Mouse (Mus musculus): Measurements from ENCODE around the gene Wfdc15b.
"Not testable (repeated sequence)": the region's sequence is repeated elsewhere in the genome, so short reads cannot be mapped to it uniquely, and the experiment has no call there.

Gene Wfdc15b

GRCm38 (mm10) chr2:164221522-164221921 lies at the start of gene Wfdc15b:
Wfdc15b (minus strand) TSS chr2:164221660.
- no peak for DNase-seq (ENCODE audit: low read depth, low spot score)

- DNase-seq (ENCODE audit: low read depth, low spot score), result not testable (repeated sequence)
Observed at GRCm38 (mm10) chr2:164256540-164256939, 35.1 kb upstream of the Wfdc15b start, which contains the start of gene Svs3b. Svs3b (minus strand) TSS chr2:164256640.

GRCm38 (mm10) chr2:164238366-164238765 lies 16.9 kb upstream of the Wfdc15b start, which contains the start of gene Svs2:
Svs2 (minus strand) TSS chr2:164238466.
- no peak for DNase-seq (ENCODE audit: low read depth, low spot score)

GRCm38 (mm10) chr2:164232671-164233070 lies 11.2 kb upstream of the Wfdc15b start:
- DNase-seq (ENCODE audit: low read depth, low spot score), result no peak

GRCm38 (mm10) chr2:164228361-164229070 lies 7.1 kb upstream of the Wfdc15b start:
- no peak for DNase-seq (ENCODE audit: low read depth, low spot score)

GRCm38 (mm10) chr2:164219295-164219694 lies 2.2 kb downstream of the Wfdc15b start:
- no peak for DNase-seq (ENCODE audit: low read depth, low spot score)

- peak; percentile 75 for DNase-seq (ENCODE audit: low read depth, low spot score)
Observed at GRCm38 (mm10) chr2:164212711-164213110, 8.7 kb downstream of the Wfdc15b start.

- no peak for DNase-seq (ENCODE audit: low read depth, low spot score)
Observed at GRCm38 (mm10) chr2:164210892-164211291, 10.6 kb downstream of the Wfdc15b start.

- peak; percentile 95 for DNase-seq (ENCODE audit: low read depth, low spot score)
Observed at GRCm38 (mm10) chr2:164206676-164207075, 14.8 kb downstream of the Wfdc15b start.

GRCm38 (mm10) chr2:164206011-164206410 lies 15.4 kb downstream of the Wfdc15b start:
- not testable (repeated sequence) for DNase-seq (ENCODE audit: low read depth, low spot score)

- no peak for DNase-seq (ENCODE audit: low read depth, low spot score)
Observed at GRCm38 (mm10) chr2:164199626-164200327, 21.7 kb downstream of the Wfdc15b start, which contains the start of gene Wfdc15a. Wfdc15a (minus strand) TSS chr2:164200130.

GRCm38 (mm10) chr2:164196700-164196990 lies 24.8 kb downstream of the Wfdc15b start:
- no peak for DNase-seq (ENCODE audit: low read depth, low spot score)

- DNase-seq (ENCODE audit: low read depth, low spot score), result no peak
Observed at GRCm38 (mm10) chr2:164195971-164196699, 25.3 kb downstream of the Wfdc15b start.

GRCm38 (mm10) chr2:164194959-164195630 lies 26.4 kb downstream of the Wfdc15b start:
- DNase-seq (ENCODE audit: low read depth, low spot score), result no peak

GRCm38 (mm10) chr2:164192279-164192678 lies 29.2 kb downstream of the Wfdc15b start:
- DNase-seq (ENCODE audit: low read depth, low spot score), result no peak

- DNase-seq (ENCODE audit: low read depth, low spot score), result no peak
Observed at GRCm38 (mm10) chr2:164190576-164190975, 30.9 kb downstream of the Wfdc15b start, which contains the start of gene Wfdc12. Wfdc12 (minus strand) TSS chr2:164190608.

GRCm38 (mm10) chr2:164188722-164189121 lies 32.7 kb downstream of the Wfdc15b start:
- no peak for DNase-seq (ENCODE audit: low read depth, low spot score)

GRCm38 (mm10) chr2:164184145-164184719 lies 37.2 kb downstream of the Wfdc15b start:
- no peak for DNase-seq (ENCODE audit: low read depth, low spot score)

- no peak for DNase-seq (ENCODE audit: low read depth, low spot score)
Observed at GRCm38 (mm10) chr2:164183340-164183739, 38.1 kb downstream of the Wfdc15b start.

GRCm38 (mm10) chr2:164182692-164183255 lies 38.7 kb downstream of the Wfdc15b start, which contains the start of gene Wfdc5:
Wfdc5 (minus strand) TSS chr2:164182742.
- no peak for DNase-seq (ENCODE audit: low read depth, low spot score)

GRCm38 (mm10) chr2:164180770-164181169 lies 40.7 kb downstream of the Wfdc15b start:
- DNase-seq (ENCODE audit: low read depth, low spot score), result no peak
